Mouse (Mus musculus): Measurements from ENCODE around the gene Nol4l.

Nol4l gene

DNA sequence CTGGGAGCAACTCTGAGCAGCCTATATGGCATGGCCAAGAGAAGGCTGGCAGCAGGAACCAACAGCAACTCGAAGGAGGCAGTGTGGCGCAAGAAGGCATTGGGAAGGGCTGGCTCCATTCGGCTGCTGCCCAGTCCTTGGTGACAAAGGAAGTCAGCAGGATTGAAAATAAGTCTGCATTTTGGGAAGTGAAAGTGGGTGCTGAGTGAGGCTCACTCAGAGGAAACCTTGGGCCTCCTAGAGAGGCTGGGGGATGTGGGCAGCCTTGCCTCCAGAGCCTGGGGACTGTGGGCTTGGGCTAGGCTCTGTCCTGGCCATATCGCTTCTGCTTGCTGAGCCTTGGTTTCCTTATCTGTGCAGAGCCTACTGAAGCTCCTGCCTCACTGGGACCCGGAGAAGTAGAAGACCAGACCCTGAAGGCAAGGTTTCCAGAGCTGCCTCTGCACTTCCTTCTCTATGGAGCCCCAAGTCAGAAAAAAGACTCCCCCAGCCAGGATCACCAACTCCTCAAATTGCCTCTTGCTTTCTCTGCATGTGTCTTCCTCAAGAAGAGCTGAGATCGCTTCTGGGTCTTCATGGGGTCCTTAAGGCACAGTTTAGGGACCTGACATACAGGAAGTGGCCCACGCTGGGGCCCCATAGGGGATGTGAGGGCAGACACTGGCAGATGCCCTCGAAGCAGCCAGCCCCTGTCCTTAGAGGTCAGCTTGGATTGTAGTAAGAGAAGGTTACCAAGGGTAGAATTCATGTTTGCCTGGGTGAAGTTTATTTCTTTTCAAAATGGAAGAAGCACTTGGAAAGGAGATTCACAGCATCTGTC, 14.3 kb upstream of the Nol4l start:
- DNase-seq (ENCODE audit: low spot score in 2 of 2): no peak

DNA sequence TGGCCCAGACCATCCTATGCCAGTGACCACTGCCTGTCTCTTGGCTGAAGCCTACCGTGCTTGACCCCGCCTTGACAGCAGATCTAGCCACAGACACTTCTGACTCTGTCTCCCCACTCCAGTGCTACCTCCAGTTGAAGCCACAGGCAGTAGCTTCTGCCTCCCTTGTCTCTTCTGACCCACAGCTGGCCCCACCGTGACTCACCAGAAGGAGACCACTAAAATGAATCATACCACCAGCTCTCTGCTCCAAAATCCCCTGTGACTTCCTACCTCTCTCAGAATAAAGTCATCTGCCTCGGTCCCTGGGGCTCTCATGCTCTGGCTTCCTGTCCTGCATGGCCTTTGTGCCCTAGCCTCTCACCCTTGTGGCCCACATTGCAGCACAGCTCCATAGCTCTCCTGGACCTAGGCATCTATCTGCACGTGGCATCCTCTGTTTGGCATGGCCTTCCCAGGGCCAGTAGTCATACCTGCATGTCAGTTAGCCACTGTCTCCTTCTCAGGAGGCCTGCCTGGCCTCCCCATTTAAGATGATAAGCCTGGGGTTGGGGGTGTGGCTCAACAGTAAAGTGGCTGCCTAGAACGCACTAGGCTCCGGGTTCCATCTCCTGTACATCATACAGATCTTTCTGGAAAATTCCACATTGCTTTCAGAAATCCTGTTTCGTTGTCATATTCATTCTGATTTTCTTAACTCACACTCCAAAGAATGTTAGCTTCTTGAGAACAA, 13.3 kb upstream of the Nol4l start:
- no peak for DNase-seq (ENCODE audit: low spot score in 2 of 2)

DNA sequence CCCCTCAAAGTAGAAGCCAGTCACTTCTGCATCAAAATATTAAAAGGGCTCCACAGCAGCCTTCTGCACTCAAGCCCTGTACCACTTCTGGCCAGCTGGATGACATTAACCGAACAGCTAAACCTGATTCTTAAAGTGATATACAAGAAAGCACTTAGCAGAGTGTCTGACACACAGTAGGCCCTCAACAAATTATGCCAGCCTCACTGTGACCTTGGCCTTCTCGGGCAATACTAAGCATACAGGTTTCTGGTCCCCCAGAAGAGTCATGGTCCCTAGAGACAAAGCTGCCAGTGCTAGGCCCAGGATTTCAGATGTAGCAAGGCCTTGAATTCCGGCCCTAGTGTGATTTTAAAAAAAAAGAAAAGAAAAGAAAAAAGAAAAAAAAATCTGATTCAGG, 9.1 kb upstream of the Nol4l start:
- DNase-seq (ENCODE audit: low spot score in 2 of 2): no peak

- no peak for DNase-seq (ENCODE audit: low spot score in 2 of 2)
Observed at GRCm38 (mm10) chr2:153533981-153534380, 4.2 kb upstream of the Nol4l start.

- no peak for DNase-seq (ENCODE audit: low spot score in 2 of 2)
Observed at GRCm38 (mm10) chr2:153530948-153531347, 1.2 kb upstream of the Nol4l start.

DNA sequence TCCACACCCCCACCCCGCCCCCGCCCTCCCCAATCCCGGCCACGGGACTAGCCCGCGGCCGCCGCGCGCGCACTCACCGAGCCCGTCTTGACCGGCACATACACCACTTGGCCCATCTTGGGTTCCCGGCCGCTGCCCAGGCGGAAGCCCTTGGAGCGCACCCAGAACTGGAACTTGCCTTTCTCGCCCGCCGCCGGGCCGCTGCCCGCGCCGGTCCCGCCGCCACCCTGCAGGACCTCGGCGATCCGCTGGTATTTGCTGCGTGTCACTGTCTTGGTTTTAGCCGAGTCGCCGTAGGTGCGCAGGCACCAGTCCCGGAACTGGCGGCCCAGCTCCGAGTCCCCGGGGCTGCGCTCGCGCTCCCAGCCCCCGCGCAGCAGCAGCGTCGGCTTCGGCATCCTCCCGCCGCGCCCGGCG, 398 bp downstream of the Nol4l start:
- no peak for DNase-seq (ENCODE audit: low spot score in 2 of 2)

DNA sequence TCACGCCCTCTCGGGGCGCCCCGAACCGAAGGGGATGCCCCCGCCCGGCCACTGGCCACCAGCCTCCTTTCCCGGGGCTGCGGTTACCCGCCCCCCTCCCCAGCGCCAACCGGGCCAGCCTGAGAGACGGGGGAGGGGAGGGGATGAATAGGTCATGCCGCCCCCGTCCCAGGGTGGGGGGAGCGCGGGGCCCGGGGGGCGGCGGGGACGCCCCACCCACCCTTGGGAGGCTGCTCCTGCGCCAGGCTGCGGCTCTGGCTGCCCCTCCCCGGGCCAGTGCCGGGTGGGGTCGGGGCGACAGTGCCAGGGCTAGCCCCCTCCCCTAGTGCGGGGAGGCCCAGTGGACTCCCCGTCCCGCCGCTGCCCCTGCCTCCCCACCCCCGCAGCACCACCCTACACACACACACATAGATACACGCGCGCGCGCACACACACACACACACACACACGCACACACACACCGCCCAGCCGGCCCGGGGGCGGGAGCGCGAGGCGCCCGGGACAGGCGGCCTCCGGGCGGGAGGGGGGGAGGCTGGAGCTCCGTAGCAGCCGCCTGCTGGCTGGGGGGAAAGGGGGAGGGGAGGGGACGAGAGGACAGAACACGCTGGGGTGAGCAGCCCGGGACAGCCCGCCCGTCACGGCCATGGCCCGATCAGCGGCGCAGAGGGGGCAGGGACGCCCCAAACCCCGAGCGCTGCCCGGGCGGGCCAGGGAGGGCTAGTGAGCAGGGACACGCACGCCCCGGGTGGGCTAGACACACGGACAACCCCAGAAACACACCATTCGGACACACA, 1.0 kb downstream of the Nol4l start:
- DNase-seq (ENCODE audit: low spot score in 2 of 2): no peak

GRCm38 (mm10) chr2:153527580-153528531, 1.9 kb downstream of the Nol4l start:
- DNase-seq (ENCODE audit: low spot score in 2 of 2): no peak

DNA sequence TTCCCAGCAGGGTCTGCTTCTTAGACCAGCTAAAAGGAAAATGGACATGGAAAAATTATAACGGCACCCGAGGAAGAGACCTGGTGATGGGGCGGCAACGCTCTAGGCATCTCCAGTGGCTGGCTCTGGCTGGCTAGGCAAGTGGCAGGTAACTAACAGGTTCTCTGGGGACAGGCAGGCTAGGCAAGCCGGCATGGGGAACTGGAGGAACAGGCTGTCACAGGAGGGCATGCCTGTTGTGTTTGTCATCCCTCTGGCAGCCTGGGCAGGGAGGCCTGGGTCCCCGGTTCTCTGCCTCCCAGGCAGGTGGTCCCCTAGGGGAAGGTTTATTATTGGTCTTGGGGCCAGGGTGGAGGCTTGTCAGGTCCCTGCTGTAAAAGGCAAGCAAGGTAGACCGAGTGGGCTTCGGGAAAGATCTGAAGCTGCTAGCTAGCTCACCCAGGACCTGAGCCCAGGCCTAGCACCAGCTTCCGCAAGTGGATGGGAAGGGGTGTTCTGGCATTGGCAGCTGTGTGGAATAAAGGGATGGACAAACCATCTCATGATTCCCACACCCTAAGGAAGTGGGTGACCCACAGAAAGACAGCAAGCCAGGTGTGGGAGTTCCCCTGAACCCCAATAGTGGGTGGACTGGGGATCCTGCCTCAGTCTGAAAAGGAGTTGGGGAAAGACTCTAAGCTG, 2.8 kb downstream of the Nol4l start:
- DNase-seq (ENCODE audit: low spot score in 2 of 2): no peak

DNA sequence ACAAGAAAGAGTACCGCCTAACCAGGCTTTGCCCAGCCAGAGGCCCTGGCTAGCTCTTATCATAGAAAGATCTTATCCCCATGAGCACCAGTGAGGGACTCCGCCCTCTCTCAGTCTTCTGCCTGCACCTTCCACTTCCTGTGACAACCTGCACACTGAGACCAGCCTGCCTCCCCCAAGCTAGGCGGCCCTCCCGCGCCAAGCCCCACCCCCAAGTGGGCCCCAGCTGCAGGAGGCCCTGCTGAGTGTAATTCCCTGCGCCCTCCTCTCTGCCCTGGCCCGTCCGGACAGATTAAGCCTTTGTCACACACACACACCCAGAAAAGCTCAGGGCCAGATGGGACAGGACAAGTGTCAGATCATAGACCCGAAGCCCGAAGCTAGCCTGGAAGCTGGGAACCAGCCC, 3.9 kb downstream of the Nol4l start:
- no peak for DNase-seq (ENCODE audit: low spot score in 2 of 2)

DNA sequence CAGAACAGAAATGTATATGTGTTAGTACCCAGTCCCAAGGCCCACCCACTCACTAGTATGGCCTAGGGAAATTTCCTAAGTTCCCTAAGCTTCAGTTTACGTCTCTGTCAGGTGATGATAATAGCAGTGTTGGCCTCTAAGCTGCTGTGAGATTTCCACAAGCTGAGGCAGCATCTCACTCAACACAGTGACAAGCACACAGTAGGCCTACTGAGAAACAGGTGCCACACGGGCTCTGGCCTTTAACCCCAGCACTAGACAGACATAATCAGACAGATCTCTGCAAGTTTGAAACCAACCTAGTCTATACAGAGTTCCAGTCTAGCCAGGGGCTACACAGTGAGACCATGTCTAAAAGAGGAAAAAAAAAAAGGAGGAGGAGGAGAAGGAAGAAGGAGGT, 5.0 kb downstream of the Nol4l start:
- no peak for DNase-seq (ENCODE audit: low spot score in 2 of 2)

DNA sequence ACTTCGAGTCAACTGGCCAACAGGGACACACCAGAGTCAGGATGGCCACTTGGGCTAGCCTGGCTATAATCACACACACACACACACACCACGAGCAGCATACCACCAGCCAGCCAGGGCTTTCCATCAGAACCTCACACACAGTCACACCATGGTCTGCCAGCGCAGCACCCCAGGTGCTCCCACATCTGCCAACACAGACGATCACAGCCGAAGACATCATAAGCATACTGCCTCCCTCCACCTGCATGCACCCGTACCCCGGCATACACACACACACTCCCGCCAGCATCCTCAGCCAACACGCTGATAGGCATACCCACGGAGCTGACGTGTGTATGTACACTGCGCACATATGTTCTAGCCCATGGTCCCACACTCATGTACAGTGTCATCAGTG, 6.1 kb downstream of the Nol4l start:
- DNase-seq (ENCODE audit: low spot score in 2 of 2): no peak

DNA sequence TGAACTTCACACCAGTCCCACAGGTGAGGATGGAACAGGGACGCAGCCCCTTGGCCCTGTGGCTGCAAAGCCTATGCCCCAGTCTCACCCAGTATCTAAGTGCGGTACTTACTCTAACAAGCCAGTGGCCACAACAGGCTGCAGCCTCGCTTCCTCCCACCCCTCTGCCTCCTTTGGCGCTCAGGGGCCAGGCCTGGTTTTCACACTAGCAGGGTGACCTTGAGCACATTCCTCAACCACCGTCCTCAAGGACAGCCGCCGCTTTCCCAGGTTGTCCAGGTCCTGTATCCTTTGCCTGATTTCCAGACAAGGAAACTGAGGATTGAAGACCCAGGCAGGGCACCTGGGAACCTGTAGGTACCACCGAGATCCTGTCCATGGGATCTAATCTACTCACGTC, 6.6 kb downstream of the Nol4l start:
- DNase-seq (ENCODE audit: low spot score in 2 of 2): no peak

- no peak for DNase-seq (ENCODE audit: low spot score in 2 of 2)
Observed at GRCm38 (mm10) chr2:153522270-153522669, 7.5 kb downstream of the Nol4l start.

DNA sequence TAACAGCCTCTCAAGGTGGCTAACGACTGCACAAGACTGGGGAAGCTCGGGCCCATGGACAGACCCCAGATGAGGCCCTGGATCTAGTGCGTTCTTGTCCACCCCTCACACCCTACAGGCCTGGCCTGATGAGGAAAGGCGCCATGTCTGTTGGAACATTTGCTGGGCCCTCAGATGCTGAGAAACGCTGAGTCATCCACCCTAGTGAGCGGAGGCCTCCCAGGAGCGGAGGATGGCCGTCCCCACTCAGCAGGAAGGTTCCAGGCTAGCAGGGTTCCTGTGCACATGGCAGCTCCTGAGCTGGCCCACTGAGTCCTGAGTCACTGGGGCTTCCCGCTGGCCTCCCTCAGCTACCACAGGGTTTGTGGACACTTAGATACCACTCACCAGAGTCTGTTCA, 9.7 kb downstream of the Nol4l start:
- peak in 1 of 2 experiments; percentile 6 for DNase-seq (ENCODE audit: low spot score in 2 of 2)

GRCm38 (mm10) chr2:153516961-153517360, 12.8 kb downstream of the Nol4l start:
- DNase-seq (ENCODE audit: low spot score in 2 of 2): peak in 1 of 2 experiments; percentile 20

- DNase-seq (ENCODE audit: low spot score in 2 of 2): peak in 1 of 2 experiments; percentile 3
Observed at GRCm38 (mm10) chr2:153515582-153515981, 14.2 kb downstream of the Nol4l start.

DNA sequence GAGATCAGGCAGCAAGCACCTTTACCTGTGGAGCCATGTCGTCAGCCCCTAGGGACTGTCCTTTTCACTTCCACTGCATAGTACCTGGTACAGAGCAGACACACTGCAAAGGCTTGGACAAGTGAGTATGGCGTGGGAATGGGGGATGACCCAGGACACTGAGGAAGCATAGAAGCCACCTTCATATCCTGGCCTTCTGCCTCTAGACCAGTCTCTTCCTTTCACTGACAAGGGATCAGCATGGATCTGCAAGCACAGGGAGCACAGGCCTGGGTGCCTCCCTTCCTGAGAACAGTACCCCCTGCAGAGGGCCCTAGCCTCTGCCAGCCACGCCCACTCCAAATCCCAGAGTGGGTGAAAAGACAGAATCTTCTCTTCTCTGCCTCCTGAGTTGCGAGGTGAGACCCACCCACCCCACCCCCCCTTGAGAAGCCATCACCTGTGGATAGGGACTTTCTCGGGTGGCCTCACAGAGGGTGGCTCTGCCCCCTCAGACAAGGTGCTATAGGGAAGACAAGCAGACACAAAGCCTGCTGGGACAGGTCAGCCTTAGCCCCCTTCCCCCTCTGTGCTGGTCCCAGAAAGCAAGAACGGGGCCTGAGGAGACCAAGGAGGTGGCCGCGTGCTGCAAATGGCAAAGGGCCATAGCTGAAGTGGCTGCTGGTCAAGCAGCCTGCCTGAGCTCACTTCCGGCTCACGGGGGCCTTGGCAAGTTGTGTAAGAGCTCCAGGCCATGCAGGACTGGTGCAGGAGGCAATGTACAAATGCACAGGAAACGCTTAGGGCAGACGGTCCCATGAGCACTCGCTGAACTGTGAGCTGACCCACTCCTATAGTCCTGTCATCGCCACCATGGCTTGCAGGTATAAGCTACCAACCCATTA, 15.0 kb downstream of the Nol4l start:
- DNase-seq (ENCODE audit: low spot score in 2 of 2): peak in 1 of 2 experiments; percentile 35

- peak in 1 of 2 experiments; percentile 48 for DNase-seq (ENCODE audit: low spot score in 2 of 2)
Observed at GRCm38 (mm10) chr2:153513983-153514382, 15.8 kb downstream of the Nol4l start.

Data from left cerebral cortex, adult 9 months (tissue).